Mouse (Mus musculus) urinary bladder, postnatal 36 days (tissue): ENCODE measurements around the gene Pprc1.
A peak's percentile ranks its signal among the peaks of the same experiment; 100 is the strongest.

ENCODE experiments used
- DNase-seq, 2 experiments: peaks; one replicate each; pipeline ENCODE4 v3.0.0; 2022; ENCODE audit warnings: low spot score in 2 of 2, mixed read lengths in 1 of 2

Pprc1 gene

DNA sequence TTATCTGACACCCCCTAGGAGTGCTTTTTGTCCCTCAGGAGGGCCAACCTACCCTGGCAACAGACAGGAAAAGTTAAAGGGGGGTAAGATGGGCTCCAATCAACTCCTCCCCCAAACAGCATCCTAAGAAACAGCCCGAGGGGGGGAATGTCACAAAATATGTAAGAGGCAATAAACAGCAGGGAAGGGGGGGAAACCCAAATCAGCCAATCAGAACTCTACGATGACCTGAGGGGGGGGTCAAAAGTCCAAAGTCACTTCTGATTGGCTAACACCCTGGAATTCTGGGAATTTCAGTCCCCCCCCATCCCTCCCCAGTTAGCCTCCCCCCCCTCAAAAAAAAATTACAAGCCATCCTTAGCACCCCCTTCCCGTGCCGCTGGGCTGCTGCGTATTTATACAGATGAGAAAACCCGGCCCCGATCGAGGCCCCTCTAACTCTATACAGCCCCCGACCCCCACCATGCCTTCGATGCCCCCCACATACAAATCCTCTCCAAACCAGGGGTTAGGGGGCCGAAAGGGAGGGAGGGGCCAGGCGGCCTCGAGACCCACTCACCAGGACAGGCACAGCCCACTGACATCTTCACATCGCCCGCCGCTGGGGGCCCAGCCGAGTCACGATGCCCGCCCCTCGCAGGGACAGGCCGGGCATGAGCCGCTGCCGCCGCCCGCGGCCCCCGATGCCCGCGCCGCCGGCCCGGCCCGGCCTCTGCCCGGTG lies at the start of gene Pprc1:
Pprc1 (plus strand) TSS at position 616 of the 722 bp plus-strand sequence.
- no peak for DNase-seq

GRCm38 (mm10) chr19:45997365-45997764 lies 47.3 kb upstream of the Pprc1 start:
- DNase-seq: no peak

DNA sequence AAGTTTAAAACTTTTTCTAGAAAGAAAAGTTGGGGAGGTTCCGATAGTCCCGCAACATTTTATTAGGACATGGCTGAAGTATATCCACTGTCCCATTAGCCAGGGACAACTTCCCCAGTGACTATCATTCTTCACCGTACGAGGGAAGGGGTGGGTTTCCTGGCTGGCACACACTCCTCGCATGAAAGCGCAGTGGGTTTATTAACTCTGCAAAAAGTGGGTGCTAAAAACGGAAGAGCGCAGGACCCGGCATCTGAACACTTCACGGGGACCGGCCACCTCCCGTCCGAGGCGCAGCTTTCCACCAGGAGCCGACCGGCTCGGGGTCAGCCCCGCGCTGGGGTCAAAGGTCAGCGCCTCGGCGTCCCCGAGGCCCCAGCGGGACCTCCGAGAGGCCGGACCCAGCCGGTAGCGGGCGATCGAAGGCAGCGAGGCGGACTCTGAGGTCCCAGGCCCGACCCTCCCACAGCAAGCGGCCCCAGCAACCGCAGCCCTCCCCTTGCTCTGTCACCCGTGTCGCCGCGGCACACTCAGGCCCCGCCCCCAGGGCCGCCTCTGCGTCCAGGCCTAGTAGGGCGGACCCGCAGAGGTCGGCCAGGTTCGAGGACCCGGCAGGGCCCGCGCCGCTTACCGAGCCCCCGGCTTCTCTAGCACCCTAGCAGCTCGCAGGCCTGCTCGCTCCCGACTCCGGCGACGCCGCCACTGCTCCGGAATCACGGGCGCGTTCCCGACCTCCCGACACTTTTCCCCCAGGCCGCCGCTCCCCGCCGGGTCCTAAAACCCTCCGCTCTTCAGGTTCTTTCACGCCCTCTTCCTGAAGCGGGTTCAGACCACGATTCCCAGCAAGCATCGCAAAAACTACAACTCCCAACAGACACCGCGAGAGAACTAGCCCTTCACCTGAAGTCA lies 46.6 kb upstream of the Pprc1 start, which contains the start of gene Armh3:
Armh3 (minus strand) TSS at position 704 of the 909 bp plus-strand sequence.
- peak; percentile 88 to 91 for DNase-seq

- DNase-seq: no peak
These were observed 45.9 kb upstream of the Pprc1 start for GRCm38 (mm10) chr19:45998694-45999217.

GRCm38 (mm10) chr19:45999378-45999777 lies 45.3 kb upstream of the Pprc1 start:
- DNase-seq: no peak

- no peak for DNase-seq
These were observed 42.4 kb upstream of the Pprc1 start for GRCm38 (mm10) chr19:46002279-46002678.

DNA sequence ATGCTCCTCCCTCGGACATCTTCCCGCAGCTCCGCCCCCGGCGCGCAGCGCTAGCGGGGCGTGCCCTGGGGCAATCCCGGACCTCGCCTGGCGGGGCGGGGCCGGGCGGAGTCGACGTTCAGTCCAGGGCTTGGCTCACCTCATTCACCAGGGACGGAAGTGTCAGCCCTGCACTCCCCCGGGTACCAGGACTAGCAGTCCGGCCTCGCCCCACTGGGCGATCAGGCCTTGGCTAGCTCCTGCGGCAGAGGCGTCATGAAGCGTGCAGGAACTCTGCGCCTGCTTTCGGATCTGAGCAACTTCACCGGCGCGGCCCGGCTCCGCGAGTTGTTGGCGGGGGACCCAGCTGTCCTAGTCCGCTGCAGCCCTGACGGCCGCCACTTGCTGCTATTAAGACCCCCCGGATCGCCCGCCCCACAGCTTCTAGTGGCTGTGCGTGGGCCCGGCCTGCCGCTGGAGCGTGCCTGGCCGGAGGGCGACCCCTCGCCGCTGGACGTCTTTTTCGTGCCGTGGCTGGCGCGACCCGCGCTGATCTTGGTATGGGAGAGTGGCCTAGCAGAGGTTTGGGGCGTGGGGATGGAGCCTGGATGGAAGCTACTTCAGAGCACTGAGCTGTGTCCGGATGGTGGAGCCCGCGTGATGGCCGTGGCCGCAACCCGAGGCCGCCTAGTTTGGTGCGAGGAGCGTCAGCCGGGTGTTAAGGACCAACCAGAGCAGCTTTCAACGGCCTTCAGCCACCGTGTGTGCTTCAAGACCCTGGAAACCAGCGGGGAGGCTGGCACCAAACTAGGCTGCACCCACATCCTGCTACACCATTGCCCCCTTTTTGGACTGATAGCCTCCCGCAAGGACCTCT lies 41.1 kb upstream of the Pprc1 start, which contains the start of gene Hps6:
Hps6 (plus strand) TSS at position 138 of the 856 bp plus-strand sequence.
- DNase-seq: peak; percentile 82 to 92

DNA sequence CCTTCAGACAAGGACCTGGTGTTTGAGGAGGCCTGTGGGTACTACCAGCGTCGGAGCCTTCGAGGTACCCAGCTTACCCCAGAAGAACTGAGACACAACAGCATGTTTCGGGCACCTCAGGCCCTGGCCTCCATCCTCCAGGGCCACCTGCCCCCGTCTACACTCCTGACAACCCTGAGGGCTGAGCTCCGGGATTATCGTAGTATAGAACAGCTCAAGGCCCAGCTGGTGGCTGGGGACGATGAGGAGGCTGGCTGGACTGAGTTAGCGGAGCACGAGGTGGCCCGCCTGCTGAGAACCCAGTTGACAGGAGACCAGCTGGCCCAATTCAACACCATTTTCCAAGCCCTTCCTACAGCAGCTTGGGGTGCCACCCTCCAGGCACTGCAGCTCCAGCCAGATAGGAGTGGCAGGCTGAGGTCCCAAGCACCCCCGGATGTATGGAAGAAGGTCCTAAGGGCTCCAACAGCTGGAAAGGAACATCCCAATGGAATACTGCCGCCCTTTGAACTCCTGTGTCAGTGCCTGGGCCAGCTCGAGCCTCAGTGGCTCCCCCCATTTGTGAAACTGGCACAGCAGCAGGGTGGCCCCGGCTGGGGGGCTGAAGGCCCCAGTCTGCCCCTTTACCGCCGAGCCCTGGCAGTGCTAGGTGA lies 39.7 kb upstream of the Pprc1 start:
- DNase-seq: no peak

DNA sequence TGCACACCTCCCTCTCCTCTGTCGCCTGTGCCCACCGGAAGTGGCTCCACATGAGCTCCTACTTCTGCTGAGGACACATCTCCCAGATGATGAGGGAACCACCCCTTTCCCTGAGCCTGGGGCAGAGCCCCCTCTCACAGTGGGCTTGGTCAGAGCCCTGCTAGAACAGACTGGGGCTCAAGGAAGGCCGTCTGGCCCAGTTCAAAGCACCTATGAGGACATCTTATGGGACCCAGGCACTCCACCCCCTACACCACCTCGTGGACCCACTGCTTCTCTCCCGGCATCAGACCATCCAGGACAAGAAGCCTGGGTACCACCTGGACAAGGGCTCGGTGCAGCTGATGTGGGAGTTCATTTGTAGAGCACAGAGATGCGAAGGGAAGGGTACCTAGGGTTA lies 39.0 kb upstream of the Pprc1 start:
- no peak for DNase-seq

DNA sequence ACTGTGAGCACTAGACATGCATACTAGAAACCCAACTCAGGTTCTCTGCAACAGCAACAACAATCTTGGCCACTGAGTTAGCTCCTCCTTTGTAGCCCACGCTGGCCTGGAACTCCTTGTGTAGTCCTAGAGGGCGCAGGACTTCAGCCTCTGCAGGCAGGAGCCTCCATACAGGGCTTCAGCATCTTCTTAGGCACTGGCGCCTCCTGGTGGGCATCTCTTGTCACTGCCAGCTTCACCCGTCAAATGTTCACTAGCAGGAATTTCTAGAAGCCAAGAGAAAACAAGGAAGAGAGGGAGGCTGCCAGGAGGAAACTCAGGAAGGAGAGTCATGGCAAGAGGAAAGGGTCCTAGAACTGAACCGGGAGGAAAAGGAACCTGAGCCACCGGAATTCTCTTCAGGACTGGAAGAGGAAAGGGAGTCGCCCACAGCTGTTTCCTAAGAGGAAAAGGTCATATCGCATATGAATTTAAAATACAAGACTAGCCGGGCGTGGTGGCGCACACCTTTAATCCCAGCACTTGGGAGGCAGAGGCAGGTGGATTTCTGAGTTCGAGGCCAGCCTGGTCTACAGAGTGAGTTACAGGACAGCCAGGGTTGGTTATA lies 30.0 kb upstream of the Pprc1 start:
- peak; percentile 87 to 89 for DNase-seq

DNA sequence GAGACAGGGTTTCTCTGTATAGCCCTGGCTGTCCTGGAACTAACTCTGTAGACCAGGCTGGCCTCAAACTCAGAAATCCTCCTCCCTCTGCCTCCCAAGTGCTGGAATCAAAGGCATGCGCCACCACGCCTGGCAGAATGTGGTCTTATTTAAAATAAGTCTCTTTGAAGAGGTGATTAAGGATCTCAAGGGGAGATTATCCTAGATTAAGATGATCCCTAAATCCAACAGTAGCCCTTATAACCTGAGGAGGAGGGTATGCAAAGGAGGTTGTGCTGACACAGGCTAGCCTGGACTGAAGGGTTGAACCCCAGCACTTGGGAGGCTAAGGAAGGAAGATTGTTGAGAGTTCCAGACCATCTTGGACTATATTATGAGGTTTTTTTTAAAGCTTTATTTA lies 28.7 kb upstream of the Pprc1 start:
- no peak for DNase-seq

GRCm38 (mm10) chr19:46024959-46025358 lies 19.7 kb upstream of the Pprc1 start:
- peak in 1 of 2 experiments; percentile 56 for DNase-seq

DNA sequence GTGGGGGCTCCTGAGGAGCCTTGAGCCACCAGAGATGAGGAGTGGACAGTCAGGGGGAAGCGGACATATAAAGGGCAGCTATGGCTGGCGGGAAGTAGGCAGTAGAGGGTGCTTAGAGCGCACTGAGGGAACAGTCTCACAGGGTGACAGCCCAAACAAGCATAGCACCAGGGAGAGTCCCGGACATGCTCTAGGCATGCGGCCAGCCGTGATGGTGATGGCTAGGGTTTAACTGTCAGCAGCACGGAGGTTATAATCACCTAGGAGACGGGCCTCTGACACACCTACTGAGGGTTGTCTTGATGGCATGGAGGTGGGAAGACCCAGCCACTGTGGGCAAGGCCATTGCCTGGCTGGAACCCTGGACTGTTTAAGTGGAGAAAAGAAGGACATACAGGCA lies 18.1 kb upstream of the Pprc1 start:
- no peak for DNase-seq

- DNase-seq: no peak
These were observed 15.9 kb upstream of the Pprc1 start for GRCm38 (mm10) chr19:46028747-46029320.

- no peak for DNase-seq
These were observed 15.0 kb upstream of the Pprc1 start for GRCm38 (mm10) chr19:46029652-46030051.

- DNase-seq: no peak
These were observed 14.3 kb upstream of the Pprc1 start for GRCm38 (mm10) chr19:46030196-46030983.

GRCm38 (mm10) chr19:46031689-46032432 lies 12.8 kb upstream of the Pprc1 start:
- DNase-seq: no peak

DNA sequence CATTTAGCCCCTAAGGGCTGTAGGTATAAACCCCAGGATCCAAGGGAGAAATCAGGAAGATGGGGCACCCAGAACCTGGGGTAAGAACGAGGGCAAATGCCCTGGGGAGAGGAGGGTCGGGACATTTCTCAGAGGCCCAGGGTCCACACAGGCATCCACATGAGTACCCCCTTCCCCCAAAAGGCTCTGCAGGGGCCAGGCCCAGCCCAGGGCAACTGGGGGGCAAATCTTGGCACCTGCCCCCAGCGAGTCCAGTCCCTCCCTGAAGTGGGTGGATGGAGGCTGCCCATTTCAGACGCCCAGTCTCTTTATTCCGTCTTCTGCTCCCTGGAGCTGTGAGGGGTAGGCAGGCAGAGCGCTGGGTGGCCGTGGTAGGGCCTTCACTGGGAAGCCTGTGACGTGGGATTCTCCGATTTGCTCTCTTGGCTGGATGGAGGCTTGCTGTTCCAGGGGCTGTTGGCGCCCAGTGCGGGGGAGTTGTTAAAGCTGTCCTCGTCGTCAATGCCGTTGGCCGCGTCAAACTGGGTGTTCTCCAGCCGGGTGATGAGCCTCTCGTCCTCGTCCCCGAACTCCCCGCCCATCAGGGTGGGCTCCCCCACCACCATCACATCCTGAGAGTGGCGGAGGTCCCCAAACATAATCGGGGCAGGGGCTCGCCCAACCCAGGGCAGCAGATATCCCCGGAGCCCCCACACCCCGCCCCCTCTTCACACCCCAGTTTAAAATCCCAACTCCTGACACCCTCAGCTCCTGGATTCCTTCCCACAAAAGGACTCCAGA lies 11.8 kb upstream of the Pprc1 start:
- no peak for DNase-seq
